Mouse (Mus musculus) right cerebral cortex, adult 2 months (tissue): ENCODE measurements around the gene Olfr31.

ENCODE experiments used
- DNase-seq, 2 experiments: peaks; one replicate each; pipeline ENCODE4 v3.0.0; 2021 to 2022; ENCODE audit warnings: low spot score in 2 of 2

Olfr31 gene

GRCm38 (mm10) chr14:14354511-14355359 is 32.1 kb downstream of the Olfr31 start:
- no peak for DNase-seq

- DNase-seq, result no peak
Measured at GRCm38 (mm10) chr14:14355360-14355646, 32.7 kb downstream of the Olfr31 start.
